ENCODE assay signal across 14 mouse cellular contexts in the genomic region with DNA sequence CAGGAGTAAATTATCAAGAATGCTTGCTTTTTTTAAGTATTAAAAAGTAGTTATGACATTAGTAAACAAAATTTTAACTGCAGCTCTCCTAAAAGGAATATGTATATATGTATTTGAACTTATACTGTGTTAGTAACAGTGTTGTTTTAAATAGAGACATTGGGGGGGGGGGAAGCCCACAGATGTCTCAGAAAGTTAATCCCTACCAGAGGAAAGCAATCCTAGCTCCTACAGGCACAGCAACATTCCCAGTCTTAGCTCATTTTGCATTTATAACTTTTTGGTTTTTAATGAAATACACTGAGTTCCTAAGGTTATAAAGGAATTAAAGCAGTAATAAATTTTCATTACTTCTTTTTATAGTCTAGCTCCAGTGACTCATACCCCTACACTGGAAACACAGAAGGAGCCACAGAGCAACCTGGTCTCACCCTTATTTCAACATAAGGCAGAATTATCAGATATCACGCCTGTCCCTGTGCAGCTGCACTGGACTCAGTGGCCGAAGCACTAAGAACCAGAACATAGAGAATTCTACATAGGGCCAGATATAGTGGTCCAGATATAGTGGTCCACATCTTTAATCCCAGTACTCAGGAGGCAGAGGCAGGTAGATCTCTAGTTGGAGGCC.
"Had no signal": no experiment of that assay in that cellular context is flagged by ENCODE, and none has a peak within 500 bp of the region (broad histone marks: within the 10 kb centered on the region; RNA-seq: fewer than 3 reads in every experiment).

No protein-coding gene starts in this region.

- DNase-seq: kidney, adult 8-10 months; kidney, postnatal 25 days; lung, embryonic 14.5 days; lung, postnatal 14 days; right cerebral cortex, postnatal 14 days; thymus, postnatal 36 days had no signal

- H3K4me3 ChIP-seq: left cerebral cortex, adult 2 months; liver, embryonic 15.5 days; megakaryocyte, embryonic 14.5 days; midbrain, embryonic 15.5 days; neural tube, embryonic 13.5 days; stomach, embryonic 15.5 days had no signal

- H3K36me3 ChIP-seq: liver, embryonic 15.5 days; midbrain, embryonic 15.5 days; neural tube, embryonic 13.5 days; stomach, embryonic 15.5 days had no signal

- H3K9me3 ChIP-seq: liver, embryonic 15.5 days; megakaryocyte, embryonic 14.5 days; midbrain, embryonic 15.5 days; neural tube, embryonic 13.5 days; stomach, embryonic 15.5 days had no signal

- H3K27me3 ChIP-seq: liver, embryonic 15.5 days; megakaryocyte, embryonic 14.5 days; midbrain, embryonic 15.5 days; neural tube, embryonic 13.5 days; stomach, embryonic 15.5 days had no signal

- H3K4me2 ChIP-seq: liver, embryonic 15.5 days; lung, embryonic 14.5 days; midbrain, embryonic 11.5 days; midbrain, embryonic 15.5 days; neural tube, embryonic 13.5 days; stomach, embryonic 15.5 days had no signal

- ATAC-seq: midbrain, embryonic 15.5 days had no signal

- H3K4me1 ChIP-seq: liver, embryonic 15.5 days; midbrain, embryonic 15.5 days had no signal

- H3K27ac ChIP-seq: left cerebral cortex, adult 2 months; liver, embryonic 15.5 days; macrophage; midbrain, embryonic 15.5 days; neural tube, embryonic 13.5 days; stomach, embryonic 15.5 days had no signal

- H3K9ac ChIP-seq: liver, embryonic 15.5 days; lung, embryonic 14.5 days; midbrain, embryonic 15.5 days; neural tube, embryonic 13.5 days; stomach, embryonic 15.5 days had no signal
